Comparison of ENCODE assay signal across 14 mouse cellular contexts in the genomic region with DNA sequence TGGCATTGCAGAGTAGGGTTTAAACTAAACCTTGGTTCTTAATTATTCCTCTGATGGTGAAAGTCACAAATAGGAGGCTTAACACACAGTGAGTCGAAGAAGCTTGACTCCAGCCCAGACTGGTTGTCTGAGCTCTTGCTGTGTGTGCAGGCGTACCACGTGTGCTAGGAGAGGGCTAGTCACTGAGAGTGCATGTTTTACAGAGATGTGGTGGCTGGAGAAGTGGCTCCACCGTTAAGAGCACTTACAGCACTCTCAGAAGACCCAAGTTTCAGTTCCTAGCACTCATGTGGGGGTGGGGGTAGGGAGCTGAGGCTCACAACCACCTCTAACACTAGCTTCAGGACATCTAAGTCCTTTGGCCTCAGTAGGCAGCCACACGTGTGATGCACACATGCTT.
"Had no signal": no experiment of that assay in that cellular context is flagged by ENCODE, and none has a peak within 500 bp of the region (broad histone marks: within the 10 kb centered on the region; RNA-seq: fewer than 3 reads in every experiment).

No protein-coding gene starts in this region.

- H3K4me3 ChIP-seq: limb, embryonic 15.5 days; liver, embryonic 12.5 days; megakaryocyte, embryonic 14.5 days; midbrain, embryonic 13.5 days; midbrain, embryonic 15.5 days; neural tube, embryonic 12.5 days; stomach, embryonic 15.5 days had no signal

- H3K4me1 ChIP-seq: liver, embryonic 12.5 days; stomach, embryonic 15.5 days had no signal

- H3K27me3 ChIP-seq: limb, embryonic 15.5 days; liver, embryonic 12.5 days; megakaryocyte, embryonic 14.5 days; midbrain, embryonic 13.5 days; midbrain, embryonic 15.5 days; neural tube, embryonic 12.5 days; stomach, embryonic 15.5 days had no signal

- H3K9ac ChIP-seq: limb, embryonic 15.5 days; liver, embryonic 12.5 days; liver, embryonic 14.5 days; lung, embryonic 14.5 days; midbrain, embryonic 13.5 days; midbrain, embryonic 15.5 days; neural tube, embryonic 12.5 days; stomach, embryonic 15.5 days had no signal

- H3K36me3 ChIP-seq: liver, embryonic 12.5 days; midbrain, embryonic 15.5 days had no signal

- DNase-seq: lung, embryonic 14.5 days; right cerebral cortex, postnatal 14 days; thymus, adult 2 months; thymus, postnatal 25 days; thymus, postnatal 4 days had no signal

- H3K9me3 ChIP-seq: limb, embryonic 15.5 days; liver, embryonic 12.5 days; megakaryocyte, embryonic 14.5 days; midbrain, embryonic 13.5 days; midbrain, embryonic 15.5 days; neural tube, embryonic 12.5 days; stomach, embryonic 15.5 days had no signal

- H3K4me2 ChIP-seq: limb, embryonic 15.5 days; liver, embryonic 12.5 days; lung, embryonic 14.5 days; midbrain, embryonic 13.5 days; midbrain, embryonic 15.5 days; neural tube, embryonic 12.5 days; stomach, embryonic 15.5 days had no signal

- H3K27ac ChIP-seq: limb, embryonic 15.5 days; liver, embryonic 12.5 days; liver, embryonic 14.5 days; midbrain, embryonic 13.5 days; midbrain, embryonic 15.5 days; neural tube, embryonic 12.5 days; stomach, embryonic 15.5 days; stomach, postnatal 0 days had no signal

- ATAC-seq: liver, embryonic 12.5 days; midbrain, embryonic 13.5 days; midbrain, embryonic 15.5 days had no signal
